Mouse (Mus musculus): ENCODE data around the gene Rpl37a. TPM values are rescaled to one million over a fixed set of nuclear protein-coding genes. Genes with fewer than 3 reads are reported as not detected.

The Rpl37a gene
- polyA plus RNA-seq, 1 experiment from 2014 or later, result 1,383 TPM

GRCm38 (mm10) chr1:72753211-72753610, 42.1 kb downstream of the Rpl37a start:
- H3K4me2 ChIP-seq (ENCODE audit: low read length), result no peak overlapping the region
- no peak for ATAC-seq (ENCODE audit: insufficient number of reproducible peaks, insufficient read depth, low FRiP score, low read depth)
- H3K4me1 ChIP-seq (ENCODE audit: control insufficient read depth in 2 of 2, insufficient read depth in 2 of 2, low read length in 2 of 2), result peaks cover 0 to 3% of the 10 kb centered on the region in 2 experiments; a peak in 1 of 4 replicates
- WGBS, result 82% methylated on average over 6 of the region's 6 CpGs
- no peaks in the 10 kb centered on the region for H3K36me3 ChIP-seq (ENCODE audit: control insufficient read depth, insufficient read depth, low read length)
- H3K9me3 ChIP-seq (ENCODE audit: control insufficient read depth, low read length), result no peaks in the 10 kb centered on the region
- H3K4me3 ChIP-seq (ENCODE audit: control insufficient read depth in 1 of 2, insufficient read depth in 1 of 2, low read depth in 1 of 2, low read length in 2 of 2), result no peak overlapping the region
- H3K27me3 ChIP-seq (ENCODE audit: control insufficient read depth, insufficient read depth, low read length), result no peaks in the 10 kb centered on the region
- H3K9ac ChIP-seq (ENCODE audit: low read length), result no peak overlapping the region
- H3K27ac ChIP-seq (replicated peaks in 1 of 2; ENCODE audit: control insufficient read depth in 1 of 2, insufficient read depth in 1 of 2, low read depth in 2 of 2, low read length in 2 of 2), result no peak overlapping the region

GRCm38 (mm10) chr1:72755227-72755626, 44.1 kb downstream of the Rpl37a start:
- Histone ChIP-seq H3K27me3 (ENCODE audit: control insufficient read depth, insufficient read depth, low read length) (no peaks in the 10 kb centered on the region), H3K27ac (replicated peaks in 1 of 2; ENCODE audit: control insufficient read depth in 1 of 2, insufficient read depth in 1 of 2, low read depth in 2 of 2, low read length in 2 of 2) (no peak overlapping the region), H3K36me3 (ENCODE audit: control insufficient read depth, insufficient read depth, low read length) (no peaks in the 10 kb centered on the region), H3K4me1 (ENCODE audit: control insufficient read depth in 2 of 2, insufficient read depth in 2 of 2, low read length in 2 of 2) (peaks cover 0 to 3% of the 10 kb centered on the region in 2 experiments; a peak in 1 of 4 replicates), H3K4me3 (ENCODE audit: control insufficient read depth in 1 of 2, insufficient read depth in 1 of 2, low read depth in 1 of 2, low read length in 2 of 2) (no peak overlapping the region), H3K9ac (ENCODE audit: low read length) (no peak overlapping the region), H3K9me3 (ENCODE audit: control insufficient read depth, low read length) (no peaks in the 10 kb centered on the region), H3K4me2 (ENCODE audit: low read length) (no peak overlapping the region)
- no peak for ATAC-seq (ENCODE audit: insufficient number of reproducible peaks, insufficient read depth, low FRiP score, low read depth)
- 83% methylated on average over 8 of the region's 8 CpGs for WGBS

- H3K4me2 ChIP-seq (ENCODE audit: low read length), result no peak overlapping the region
- H3K27ac ChIP-seq (replicated peaks in 1 of 2; ENCODE audit: control insufficient read depth in 1 of 2, insufficient read depth in 1 of 2, low read depth in 2 of 2, low read length in 2 of 2), result no peak overlapping the region
- H3K4me3 ChIP-seq (ENCODE audit: control insufficient read depth in 1 of 2, insufficient read depth in 1 of 2, low read depth in 1 of 2, low read length in 2 of 2), result no peak overlapping the region
- H3K36me3 ChIP-seq (ENCODE audit: control insufficient read depth, insufficient read depth, low read length), result no peaks in the 10 kb centered on the region
- no peaks in the 10 kb centered on the region for H3K27me3 ChIP-seq (ENCODE audit: control insufficient read depth, insufficient read depth, low read length)
- H3K9ac ChIP-seq (ENCODE audit: low read length), result no peak overlapping the region
- 40% methylated on average over 2 of the region's 2 CpGs for WGBS
- no peak for ATAC-seq (ENCODE audit: insufficient number of reproducible peaks, insufficient read depth, low FRiP score, low read depth)
- peaks cover 0 to 3% of the 10 kb centered on the region in 2 experiments; a peak in 1 of 4 replicates for H3K4me1 ChIP-seq (ENCODE audit: control insufficient read depth in 2 of 2, insufficient read depth in 2 of 2, low read length in 2 of 2)
- no peaks in the 10 kb centered on the region for H3K9me3 ChIP-seq (ENCODE audit: control insufficient read depth, low read length)
Measured at GRCm38 (mm10) chr1:72755801-72756200, 44.7 kb downstream of the Rpl37a start.

- WGBS, result 88% methylated on average over 6 of the region's 6 CpGs
Measured at GRCm38 (mm10) chr1:72759758-72760157, 48.7 kb downstream of the Rpl37a start.

More at GRCm38 (mm10) chr1:72759758-72760157, 48.7 kb downstream of the Rpl37a start:
- Histone ChIP-seq H3K9me3 (ENCODE audit: control insufficient read depth, low read length) (no peaks in the 10 kb centered on the region), H3K4me3 (ENCODE audit: control insufficient read depth in 1 of 2, insufficient read depth in 1 of 2, low read depth in 1 of 2, low read length in 2 of 2) (no peak overlapping the region), H3K27ac (replicated peaks in 1 of 2; ENCODE audit: control insufficient read depth in 1 of 2, insufficient read depth in 1 of 2, low read depth in 2 of 2, low read length in 2 of 2) (no peak overlapping the region), H3K4me2 (ENCODE audit: low read length) (no peak overlapping the region), H3K4me1 (ENCODE audit: control insufficient read depth in 2 of 2, insufficient read depth in 2 of 2, low read length in 2 of 2) (no peaks in the 10 kb centered on the region; a peak in 1 of 4 replicates), H3K36me3 (ENCODE audit: control insufficient read depth, insufficient read depth, low read length) (no peaks in the 10 kb centered on the region), H3K9ac (ENCODE audit: low read length) (no peak overlapping the region), H3K27me3 (ENCODE audit: control insufficient read depth, insufficient read depth, low read length) (no peaks in the 10 kb centered on the region)
- no peak; the same call in 1 of the 2 replicates for ATAC-seq (ENCODE audit: insufficient number of reproducible peaks, insufficient read depth, low FRiP score, low read depth)

Other genes with a start within 250 kb of the Rpl37a start
- 0.05 TPM in 1 of 2 replicates, not detected in the other for gene March4, start 174.4 kb upstream of the Rpl37a start, polyA plus RNA-seq (2014; fragmentation: Nextera tagmentation; extraction: Ambion mirVana)
- 17.0 and 18.8 TPM in 2 replicates for gene Smarcal1, start 128.0 kb upstream of the Rpl37a start, polyA plus RNA-seq (2014; fragmentation: Nextera tagmentation; extraction: Ambion mirVana)
- not detected in 2 replicates for gene Ankar, start 10.7 kb upstream of the Rpl37a start, polyA plus RNA-seq (2014; fragmentation: Nextera tagmentation; extraction: Ambion mirVana)
- 53.2 and 67.5 TPM in 2 replicates for gene Igfbp2, start 113.2 kb downstream of the Rpl37a start, polyA plus RNA-seq (2014; fragmentation: Nextera tagmentation; extraction: Ambion mirVana)
- gene Igfbp5, start 163.6 kb downstream of the Rpl37a start, polyA plus RNA-seq (2014; fragmentation: Nextera tagmentation; extraction: Ambion mirVana), result 64.3 and 90.1 TPM in 2 replicates